Mouse (Mus musculus): ENCODE results near the gene Cavin1.

GRCm38 (mm10) chr11:100931254-100931921 is 39.3 kb downstream of the Cavin1 start:
- TF ChIP-seq EP300 (IDR thresholded peaks at IDR 0.05): no peak
- TF ChIP-seq CTCF (IDR thresholded peaks at IDR 0.05): no peak
